Mouse (Mus musculus): ENCODE data around the gene Trim45.

DNA sequence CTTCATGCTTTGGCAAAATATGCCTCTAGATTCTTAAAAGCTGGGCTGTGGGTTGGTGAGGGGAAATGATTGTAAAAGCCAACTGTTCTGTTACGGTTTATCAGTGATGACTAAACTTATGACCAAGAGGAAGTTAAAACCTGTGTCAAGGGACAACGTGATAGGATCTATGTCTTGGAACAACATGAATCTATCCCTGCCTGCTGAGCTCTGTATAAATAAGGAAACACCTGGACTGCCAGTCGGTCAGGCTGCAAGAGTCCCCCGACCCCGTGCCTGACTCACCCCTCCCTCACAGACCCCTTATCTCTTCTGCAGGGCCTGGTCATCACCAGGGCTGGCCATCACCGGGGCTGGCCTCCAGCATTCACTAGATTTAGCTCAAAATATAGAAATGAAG is 15.9 kb upstream of the Trim45 start:
- TF ChIP-seq POLR2A (IDR thresholded peaks at IDR 0.05; ENCODE audit: borderline replicate concordance, insufficient read depth, low read length) (no peak), CTCF (IDR thresholded peaks at IDR 0.05; ENCODE audit: borderline replicate concordance, insufficient read depth, low read depth, low read length) (no peak)
